Mouse (Mus musculus): ENCODE measurements around the gene Ctnnbl1. TPM values are rescaled to one million over a fixed set of nuclear protein-coding genes. Genes with fewer than 3 reads are reported as not detected.

The Ctnnbl1 gene
- polyA plus RNA-seq, 1 experiment from 2014 or later = 46.3 TPM

- no peak overlapping the region for H3K4me2 ChIP-seq (ENCODE audit: low read length)
- H3K9ac ChIP-seq (ENCODE audit: low read depth, low read length) = no peak overlapping the region
- H3K27me3 ChIP-seq (ENCODE audit: insufficient read depth, low read length) = no peaks in the 10 kb centered on the region
- H3K27ac ChIP-seq = no peak overlapping the region
- DNase-seq (ENCODE audit: low spot score) (no peak), ATAC-seq (replicated peaks; ENCODE audit: low FRiP score, low read depth) (no peak)
- H3K9me3 ChIP-seq (replicated peaks; ENCODE audit: low read length) = no peaks in the 10 kb centered on the region
- no peaks in the 10 kb centered on the region for H3K36me3 ChIP-seq (ENCODE audit: insufficient read depth, low read length)
- TF ChIP-seq CTCF (IDR thresholded peaks at IDR 0.05; ENCODE audit: low read depth) = no peak
- H3K4me1 ChIP-seq (replicated peaks; ENCODE audit: insufficient read depth, low read length) = 0 out of 2 replicates have a peak, but pooled peaks cover 3% of the 10 kb centered on the region
- no peak overlapping the region for H3K4me3 ChIP-seq (replicated peaks; ENCODE audit: low read depth, low read length)
- 78% methylated on average over 10 of the region's 10 CpGs for WGBS
These were observed 124.2 kb downstream of the Ctnnbl1 start for GRCm38 (mm10) chr2:157861273-157861944.

DNA sequence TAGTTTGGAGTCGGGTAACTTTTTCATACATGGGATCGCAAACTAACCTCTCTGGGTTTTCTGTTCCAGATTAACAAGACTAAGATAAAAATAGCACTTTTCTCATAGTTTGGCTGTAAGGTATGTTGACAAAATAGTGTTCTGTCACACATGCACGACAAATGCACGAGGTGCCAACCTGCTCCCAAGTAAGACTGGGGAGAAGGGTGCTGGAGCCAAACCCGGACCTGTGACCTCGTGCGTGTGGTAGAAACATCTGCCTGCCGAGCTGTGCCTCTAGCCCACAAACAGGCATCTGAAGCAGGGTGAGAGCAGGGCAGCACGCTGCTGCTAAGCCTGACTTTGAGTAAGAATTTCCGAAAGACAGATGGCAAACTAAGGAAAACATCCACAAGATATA is 125.1 kb downstream of the Ctnnbl1 start:
- ATAC-seq (replicated peaks; ENCODE audit: low FRiP score, low read depth) = no peak
- no peak overlapping the region for H3K27ac ChIP-seq
- no peaks in the 10 kb centered on the region for H3K36me3 ChIP-seq (ENCODE audit: insufficient read depth, low read length)
- H3K4me2 ChIP-seq (ENCODE audit: low read length) = no peak overlapping the region
- H3K4me1 ChIP-seq (replicated peaks; ENCODE audit: insufficient read depth, low read length) = 0 out of 2 replicates have a peak, but pooled peaks cover 3% of the 10 kb centered on the region
- H3K4me3 ChIP-seq (replicated peaks; ENCODE audit: low read depth, low read length) = no peak overlapping the region
- no peaks in the 10 kb centered on the region for H3K9me3 ChIP-seq (replicated peaks; ENCODE audit: low read length)
- no peak overlapping the region for H3K9ac ChIP-seq (ENCODE audit: low read depth, low read length)
- no peak for DNase-seq (ENCODE audit: low spot score)
- no peak for TF ChIP-seq CTCF (IDR thresholded peaks at IDR 0.05; ENCODE audit: low read depth)
- no peaks in the 10 kb centered on the region for H3K27me3 ChIP-seq (ENCODE audit: insufficient read depth, low read length)
- WGBS = 84% methylated on average over 10 of the region's 10 CpGs

DNA sequence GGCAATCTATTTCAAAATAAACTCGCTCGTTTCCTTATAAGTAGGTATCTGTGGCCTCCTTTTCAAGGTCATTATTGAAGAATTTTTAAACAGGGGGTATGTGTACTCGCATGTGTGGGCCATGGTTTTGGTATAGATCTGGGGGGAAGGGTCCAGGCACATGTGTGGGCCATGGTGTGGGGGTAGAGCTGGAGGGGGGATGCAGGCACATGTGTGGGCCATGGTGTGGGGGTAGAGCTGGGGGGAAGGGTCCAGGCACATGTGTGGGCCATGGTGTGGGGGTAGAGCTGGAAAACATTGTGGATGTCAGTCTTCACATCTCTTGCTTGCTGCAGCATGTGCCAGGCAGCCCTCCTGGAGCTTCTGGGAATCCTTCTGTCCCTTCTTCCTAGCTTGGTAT is 129.9 kb downstream of the Ctnnbl1 start:
- H3K27ac ChIP-seq = no peak overlapping the region
- no peak overlapping the region for H3K4me3 ChIP-seq (replicated peaks; ENCODE audit: low read depth, low read length)
- no peak for TF ChIP-seq CTCF (IDR thresholded peaks at IDR 0.05; ENCODE audit: low read depth)
- 86% methylated on average over 3 of the region's 3 CpGs for WGBS
- 0 out of 2 replicates have a peak, but pooled peaks cover 3% of the 10 kb centered on the region for H3K4me1 ChIP-seq (replicated peaks; ENCODE audit: insufficient read depth, low read length)
- H3K36me3 ChIP-seq (ENCODE audit: insufficient read depth, low read length) = no peaks in the 10 kb centered on the region; the same call in 1 of the 2 replicates
- no peaks in the 10 kb centered on the region for H3K27me3 ChIP-seq (ENCODE audit: insufficient read depth, low read length)
- no peak overlapping the region for H3K4me2 ChIP-seq (ENCODE audit: low read length)
- H3K9ac ChIP-seq (ENCODE audit: low read depth, low read length) = no peak overlapping the region
- no peak for ATAC-seq (replicated peaks; ENCODE audit: low FRiP score, low read depth)
- no peaks in the 10 kb centered on the region for H3K9me3 ChIP-seq (replicated peaks; ENCODE audit: low read length)
- DNase-seq (ENCODE audit: low spot score) = no peak

- no peak for TF ChIP-seq CTCF (IDR thresholded peaks at IDR 0.05; ENCODE audit: low read depth)
These were observed 133.0 kb downstream of the Ctnnbl1 start for GRCm38 (mm10) chr2:157870247-157870646.

GRCm38 (mm10) chr2:157873223-157873622 is 136.0 kb downstream of the Ctnnbl1 start:
- H3K9me3 ChIP-seq (replicated peaks; ENCODE audit: low read length) = no peaks in the 10 kb centered on the region
- no peak overlapping the region for H3K9ac ChIP-seq (ENCODE audit: low read depth, low read length)
- no peak overlapping the region for H3K27ac ChIP-seq
- no peaks in the 10 kb centered on the region for H3K4me1 ChIP-seq (replicated peaks; ENCODE audit: insufficient read depth, low read length)
- H3K4me2 ChIP-seq (ENCODE audit: low read length) = no peak overlapping the region
- H3K27me3 ChIP-seq (ENCODE audit: insufficient read depth, low read length) = no peaks in the 10 kb centered on the region
- no peak for TF ChIP-seq CTCF (IDR thresholded peaks at IDR 0.05; ENCODE audit: low read depth)
- WGBS = 61% methylated on average over 6 of the region's 6 CpGs
- DNase-seq (ENCODE audit: low spot score) (no peak), ATAC-seq (replicated peaks; ENCODE audit: low FRiP score, low read depth) (no peak)
- H3K36me3 ChIP-seq (ENCODE audit: insufficient read depth, low read length) = no peaks in the 10 kb centered on the region; the same call in 1 of the 2 replicates
- H3K4me3 ChIP-seq (replicated peaks; ENCODE audit: low read depth, low read length) = no peak overlapping the region

More at GRCm38 (mm10) chr2:157870247-157870646, 133.0 kb downstream of the Ctnnbl1 start:
- Histone ChIP-seq H3K27me3 (ENCODE audit: insufficient read depth, low read length) (no peaks in the 10 kb centered on the region), H3K4me3 (replicated peaks; ENCODE audit: low read depth, low read length) (no peak overlapping the region), H3K4me1 (replicated peaks; ENCODE audit: insufficient read depth, low read length) (no peaks in the 10 kb centered on the region), H3K4me2 (ENCODE audit: low read length) (no peak overlapping the region), H3K9ac (ENCODE audit: low read depth, low read length) (no peak overlapping the region), H3K9me3 (replicated peaks; ENCODE audit: low read length) (no peaks in the 10 kb centered on the region), H3K36me3 (ENCODE audit: insufficient read depth, low read length) (no peaks in the 10 kb centered on the region; the same call in 1 of the 2 replicates), H3K27ac (no peak overlapping the region)
- ATAC-seq (replicated peaks; ENCODE audit: low FRiP score, low read depth) (no peak), DNase-seq (ENCODE audit: low spot score) (no peak)
- 45% methylated on average over 6 of the region's 6 CpGs for WGBS

DNA sequence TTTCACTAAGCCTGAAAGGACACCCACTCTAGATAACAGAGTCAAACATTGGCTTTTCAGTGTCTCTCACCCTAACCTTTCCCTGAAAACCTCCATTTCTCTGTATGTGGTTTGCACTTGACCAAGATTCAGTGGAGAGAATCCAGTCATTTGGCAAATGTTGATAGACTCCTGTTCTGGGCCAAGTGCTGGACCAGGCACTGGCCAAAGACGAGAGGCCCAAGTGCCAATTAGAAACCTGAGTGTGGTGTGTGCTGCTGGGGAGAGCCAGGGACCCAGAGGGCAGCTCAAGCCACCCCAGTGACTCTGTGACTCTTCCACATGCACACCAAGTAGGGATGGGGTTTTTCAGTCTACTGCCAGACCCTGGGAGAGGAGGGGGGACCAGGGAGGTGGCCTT is 136.5 kb downstream of the Ctnnbl1 start:
- no peaks in the 10 kb centered on the region; the same call in 1 of the 2 replicates for H3K36me3 ChIP-seq (ENCODE audit: insufficient read depth, low read length)
- no peak overlapping the region for H3K4me3 ChIP-seq (replicated peaks; ENCODE audit: low read depth, low read length)
- DNase-seq (ENCODE audit: low spot score) (no peak), ATAC-seq (replicated peaks; ENCODE audit: low FRiP score, low read depth) (no peak)
- no peak for TF ChIP-seq CTCF (IDR thresholded peaks at IDR 0.05; ENCODE audit: low read depth)
- 84% methylated on average over 1 of the region's 1 CpGs for WGBS
- no peak overlapping the region for H3K4me2 ChIP-seq (ENCODE audit: low read length)
- H3K9me3 ChIP-seq (replicated peaks; ENCODE audit: low read length) = no peaks in the 10 kb centered on the region
- no peaks in the 10 kb centered on the region for H3K27me3 ChIP-seq (ENCODE audit: insufficient read depth, low read length)
- H3K9ac ChIP-seq (ENCODE audit: low read depth, low read length) = no peak overlapping the region
- H3K27ac ChIP-seq = no peak overlapping the region
- no peaks in the 10 kb centered on the region for H3K4me1 ChIP-seq (replicated peaks; ENCODE audit: insufficient read depth, low read length)

All from kidney, postnatal 0 days (tissue).